17 mouse cellular contexts compared by ENCODE assay signal in genomic region chr6:145792373-145792772, GRCm38 (mm10). TPM values are rescaled to one million over a fixed set of nuclear protein-coding genes. Genes with fewer than 3 reads are reported as not detected.
A peak's percentile ranks its signal among the peaks of the same experiment; 100 is the strongest.
DNase-seq lines count a peak whose midpoint lies in the region; ATAC-seq and TF ChIP-seq lines count a peak whose summit lies in the region.
"Had no signal": no experiment of that assay in that cellular context is flagged by ENCODE, and none has a peak within 500 bp of the region (broad histone marks: within the 10 kb centered on the region; RNA-seq: fewer than 3 reads in every experiment).

No protein-coding gene starts in this region.

- H3K9ac ChIP-seq in intestine, embryonic 14.5 days (ENCODE audit: low read length): no peak overlapping the region
- H3K9ac ChIP-seq in intestine, postnatal 0 days (ENCODE audit: low read depth, low read length): no peak overlapping the region
- H3K9ac ChIP-seq in neural tube, embryonic 13.5 days: no peak overlapping the region
- H3K9ac ChIP-seq: liver, embryonic 14.5 days had no signal

- 59% methylated on average over 7 of the region's 7 CpGs for WGBS in intestine, embryonic 14.5 days
- 55% methylated on average over 7 of the region's 7 CpGs for WGBS in intestine, postnatal 0 days
- 67% methylated on average over 7 of the region's 7 CpGs for WGBS in neural tube, embryonic 13.5 days

- no peak overlapping the region for H3K4me2 ChIP-seq in intestine, embryonic 14.5 days (ENCODE audit: low read length)
- no peak overlapping the region for H3K4me2 ChIP-seq in intestine, postnatal 0 days (replicated peaks; ENCODE audit: low read depth)
- no peak overlapping the region for H3K4me2 ChIP-seq in neural tube, embryonic 13.5 days

- no peak for TF ChIP-seq CTCF in gastrocnemius, adult 2 months (IDR thresholded peaks at IDR 0.05)
- TF ChIP-seq CTCF in intestine, postnatal 0 days (IDR thresholded peaks at IDR 0.05; ENCODE audit: low read depth): no peak

- H3K36me3 ChIP-seq in intestine, embryonic 14.5 days (ENCODE audit: control insufficient read depth, insufficient read depth, low read length): no peaks in the 10 kb centered on the region
- H3K36me3 ChIP-seq in intestine, postnatal 0 days (ENCODE audit: control insufficient read depth, insufficient read depth): no peaks in the 10 kb centered on the region
- no peaks in the 10 kb centered on the region for H3K36me3 ChIP-seq in neural tube, embryonic 13.5 days

- intact Hi-C loops in gastrocnemius, adult 2 months (cut with DNase I): loop anchor here (2.0 to 5.0 kb wide), 5 partner anchors 46 to 430 kb away; partner anchors contain the start of gene Rassf8

- H3K27me3 ChIP-seq in intestine, embryonic 14.5 days (replicated peaks; ENCODE audit: control insufficient read depth, insufficient read depth, low read length): no peaks in the 10 kb centered on the region
- no peaks in the 10 kb centered on the region for H3K27me3 ChIP-seq in intestine, postnatal 0 days (replicated peaks; ENCODE audit: control insufficient read depth, insufficient read depth, low read length)
- no peaks in the 10 kb centered on the region for H3K27me3 ChIP-seq in neural tube, embryonic 13.5 days

- H3K4me1 ChIP-seq in intestine, embryonic 14.5 days (replicated peaks; ENCODE audit: control insufficient read depth, insufficient read depth, low read length): peaks cover 28% of the 10 kb centered on the region
- H3K4me1 ChIP-seq in intestine, postnatal 0 days (replicated peaks; ENCODE audit: control insufficient read depth, insufficient read depth, low read length): no peaks in the 10 kb centered on the region
- peaks cover 14% of the 10 kb centered on the region; the same call in 1 of the 2 replicates for H3K4me1 ChIP-seq in neural tube, embryonic 13.5 days (replicated peaks)

- 0 out of 2 replicates have a peak overlapping the region, but pooled peaks have one; percentile 6 for H3K27ac ChIP-seq in gastrocnemius, adult 2 months
- H3K27ac ChIP-seq in intestine, embryonic 14.5 days (ENCODE audit: low read depth): peak overlapping the region; percentile 67
- H3K27ac ChIP-seq in intestine, postnatal 0 days (ENCODE audit: low read depth, low read length): no peak overlapping the region
- 0 out of 2 replicates have a peak overlapping the region, but pooled peaks have one; percentile 9 for H3K27ac ChIP-seq in neural tube, embryonic 13.5 days (replicated peaks)
- H3K27ac ChIP-seq: liver, embryonic 14.5 days had no signal

- H3K4me3 ChIP-seq in gastrocnemius, adult 2 months: no peak overlapping the region
- no peak overlapping the region for H3K4me3 ChIP-seq in intestine, embryonic 14.5 days (ENCODE audit: low read depth, low read length)
- no peak overlapping the region for H3K4me3 ChIP-seq in intestine, postnatal 0 days (ENCODE audit: low read depth, low read length)
- no peak overlapping the region for H3K4me3 ChIP-seq in neural tube, embryonic 13.5 days

- no peak for DNase-seq in gastrocnemius, adult 2 months
- DNase-seq in gastrocnemius, postnatal 25 days: no peak
- DNase-seq in intestine, embryonic 14.5 days (ENCODE audit: low spot score): no peak
- DNase-seq in neural tube, embryonic 10.5 days (ENCODE audit: extremely low spot score, low spot score): no peak
- DNase-seq in urinary bladder, postnatal 36 days (ENCODE audit: low spot score in 2 of 2): no peak
- no peak for DNase-seq in Muller cell, postnatal 12 days (ENCODE audit: inconsistent ontology term)
- DNase-seq: adrenal gland, postnatal 36 days; cerebellum, adult 9-11 months; gastrocnemius, postnatal 10 days; kidney, adult 11 months; left cerebral cortex, postnatal 4 days; right cerebral cortex, postnatal 4 days; thymus, postnatal 14 days had no signal

- no peaks in the 10 kb centered on the region for H3K9me3 ChIP-seq in intestine, embryonic 14.5 days (ENCODE audit: control insufficient read depth, low read length)
- no peaks in the 10 kb centered on the region for H3K9me3 ChIP-seq in intestine, postnatal 0 days (ENCODE audit: control insufficient read depth)
- H3K9me3 ChIP-seq in neural tube, embryonic 13.5 days: no peaks in the 10 kb centered on the region

- no peak for ATAC-seq in intestine, embryonic 14.5 days (replicated peaks; ENCODE audit: low FRiP score, low TSS enrichment, low read depth)
- no peak for ATAC-seq in intestine, postnatal 0 days
- no peak for ATAC-seq in neural tube, embryonic 13.5 days (ENCODE audit: low read depth)
- ATAC-seq: midbrain, embryonic 16.5 days had no signal

RNA-seq across cellular contexts. Expression of gene Rassf8, which starts 45.8 kb away (rescaled TPM):
- total RNA-seq in gastrocnemius, adult 2 months (2021): 10 to 100 TPM; 25.5 to 42.7 TPM
- total RNA-seq in gastrocnemius, postnatal 25 days (2021): 10 to 100 TPM; 27.2 to 35.6 TPM
- 9.1 and 10.8 TPM in 2 replicates for polyA plus RNA-seq in intestine, embryonic 14.5 days (2014; fragmentation: Nextera tagmentation; extraction: Ambion mirVana)
- 3.3 and 4.4 TPM in 2 replicates for polyA plus RNA-seq in intestine, postnatal 0 days (2015; fragmentation: Nextera tagmentation; extraction: Ambion mirVana)
- polyA plus RNA-seq in neural tube, embryonic 13.5 days (2015; fragmentation: Nextera tagmentation; extraction: Ambion mirVana): 4.8 and 5.8 TPM in 2 replicates
